Mouse (Mus musculus) bone marrow, adult 2 months (tissue): ENCODE measurements around the gene Olfr1387. TPM values are rescaled to one million over a fixed set of nuclear protein-coding genes. Genes with fewer than 3 reads are reported as not detected.
"Not testable (repeated sequence)": the region's sequence is repeated elsewhere in the genome, so short reads cannot be mapped to it uniquely, and the experiment has no call there.

ENCODE experiments used
- H3K27ac ChIP-seq: fragments of 200-500 bp; 2 replicates; pipeline ENCODE4 v1.5.1; 2012; ENCODE audit warnings: low read depth, mild to moderate bottlenecking, control low read depth, inconsistent platforms, low read length; ENCODE audit not compliant: control insufficient read depth, poor library complexity, insufficient read depth
- H3K4me1 ChIP-seq: fragments of 200-500 bp; 2 replicates; pipeline ENCODE4 v1.6.1; 2011; ENCODE audit warnings: low read length; ENCODE audit not compliant: control insufficient read depth, insufficient read depth
- H3K4me3 ChIP-seq: fragments of 200-500 bp; replicated peaks from 2 replicates; pipeline ENCODE3; 2011; ENCODE audit warnings: mild to moderate bottlenecking, low read depth, low read length, control low read depth; ENCODE audit not compliant: control insufficient read depth
- CTCF ChIP-seq: fragments of 200-500 bp; IDR thresholded peaks from 2 replicates; pipeline ENCODE4 v1.5.1; 2011; ENCODE audit warnings: low read length, control low read depth; ENCODE audit not compliant: control insufficient read depth, insufficient read depth
- POLR2A ChIP-seq: fragments of 200-500 bp; IDR thresholded peaks from 2 replicates; pipeline ENCODE4 v1.6.1; 2011; ENCODE audit warnings: low read depth, mild to moderate bottlenecking, control low read depth, low read length, borderline replicate concordance; ENCODE audit not compliant: control insufficient read depth
- WGBS: fragments of 180-500 bp; shearing (Covaris S2); methylation state at CpG from one replicate; pipeline ENCODE4 v1.1.7; 2018; 5-methylcytosine and 5-hydroxymethylcytosine counted together
- polyA plus RNA-seq: library from polyadenylated mRNA; stranded (reverse); fragments of >200 nt; gene quantifications from 2 replicates; pipeline ENCODE4 v1.2.4, GENCODE M21; 2011; ENCODE audit warnings: low replicate concordance; ENCODE audit not compliant: missing spikeins, insufficient read depth, insufficient read length

The Olfr1387 gene
- polyA plus RNA-seq, result not detected in 2 replicates

DNA sequence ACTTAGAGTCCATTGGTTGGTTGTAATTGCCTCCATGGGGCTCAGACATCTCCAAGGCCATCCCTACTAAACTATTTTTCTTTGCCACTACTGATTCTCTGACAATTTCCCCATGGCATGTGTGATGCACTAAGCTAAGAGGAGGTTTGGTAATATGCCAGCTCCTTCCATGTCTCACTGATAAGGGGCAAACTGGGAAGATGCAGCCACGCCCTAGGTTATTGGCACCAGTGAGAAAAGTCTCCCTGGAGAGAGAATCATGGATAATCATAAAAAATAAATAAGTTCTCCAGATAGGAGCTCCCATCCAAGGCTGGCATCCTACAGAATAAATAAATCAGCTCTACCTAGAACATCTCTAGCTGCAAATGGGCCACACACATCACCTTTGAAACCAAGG is at the start of gene Olfr1387:
Gene Olfr1387 (plus strand): TSS at position 301 of the 400 bp plus-strand sequence.
- TF ChIP-seq POLR2A (no peak), CTCF (no peak)
- H3K4me1 ChIP-seq, result no peaks in the 10 kb centered on the region
- no peak within 1 kb of the TSS for H3K27ac ChIP-seq
- 66% methylated on average over 1 of the region's 1 CpGs for WGBS
- no peak within 1 kb of the TSS for H3K4me3 ChIP-seq

- no peak for TF ChIP-seq POLR2A
- TF ChIP-seq CTCF, result no peak
- Histone ChIP-seq H3K27ac (no peak overlapping the region), H3K4me1 (no peaks in the 10 kb centered on the region), H3K4me3 (no peak overlapping the region)
- 68% methylated on average over 3 of the region's 3 CpGs for WGBS
Measured at GRCm38 (mm10) chr11:49406784-49407183, 48.4 kb upstream of the Olfr1387 start.

- TF ChIP-seq POLR2A (no peak), CTCF (no peak)
- WGBS, result 14% methylated on average over 1 of the region's 1 CpGs
Measured at GRCm38 (mm10) chr11:49410540-49410939, 44.6 kb upstream of the Olfr1387 start.

DNA sequence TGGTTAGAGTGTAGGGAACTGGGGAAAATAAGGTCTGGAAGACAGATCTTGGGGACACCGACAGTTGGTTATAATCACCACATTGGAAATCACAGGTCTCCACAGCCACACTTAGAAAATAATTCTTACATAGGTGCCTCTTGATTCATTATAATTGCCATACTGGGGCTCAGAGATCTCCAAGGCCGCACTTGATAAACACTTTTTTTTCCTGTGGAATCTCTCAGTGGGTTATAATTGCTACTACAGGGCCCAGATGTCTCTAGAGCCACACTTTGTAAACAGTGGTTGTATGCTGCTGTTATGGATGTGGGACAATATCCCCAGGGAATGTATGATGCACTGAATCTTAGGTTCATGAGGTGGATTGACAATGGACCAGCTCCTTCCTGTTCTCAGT is 32.4 kb upstream of the Olfr1387 start, which contains the start of gene Olfr1389:
Gene Olfr1389 (plus strand): TSS at position 301 of the 400 bp plus-strand sequence.
- WGBS, result 69% methylated on average over 2 of the region's 2 CpGs
- Histone ChIP-seq H3K27ac (no peak within 1 kb of the TSS), H3K4me3 (no peak within 1 kb of the TSS), H3K4me1 (no peaks in the 10 kb centered on the region)
- TF ChIP-seq CTCF, result no peak
- no peak for TF ChIP-seq POLR2A

More at GRCm38 (mm10) chr11:49410540-49410939, 44.6 kb upstream of the Olfr1387 start:
- no peaks in the 10 kb centered on the region for H3K4me1 ChIP-seq
- H3K4me3 ChIP-seq, result no peak overlapping the region
- H3K27ac ChIP-seq, result no peak overlapping the region

GRCm38 (mm10) chr11:49425257-49425927 is 29.8 kb upstream of the Olfr1387 start:
- H3K27ac ChIP-seq, result no peak overlapping the region
- WGBS, result 20% methylated on average over 1 of the region's 1 CpGs
- no peak overlapping the region for H3K4me3 ChIP-seq
- H3K4me1 ChIP-seq, result no peaks in the 10 kb centered on the region
- no peak for TF ChIP-seq POLR2A
- TF ChIP-seq CTCF, result no peak

DNA sequence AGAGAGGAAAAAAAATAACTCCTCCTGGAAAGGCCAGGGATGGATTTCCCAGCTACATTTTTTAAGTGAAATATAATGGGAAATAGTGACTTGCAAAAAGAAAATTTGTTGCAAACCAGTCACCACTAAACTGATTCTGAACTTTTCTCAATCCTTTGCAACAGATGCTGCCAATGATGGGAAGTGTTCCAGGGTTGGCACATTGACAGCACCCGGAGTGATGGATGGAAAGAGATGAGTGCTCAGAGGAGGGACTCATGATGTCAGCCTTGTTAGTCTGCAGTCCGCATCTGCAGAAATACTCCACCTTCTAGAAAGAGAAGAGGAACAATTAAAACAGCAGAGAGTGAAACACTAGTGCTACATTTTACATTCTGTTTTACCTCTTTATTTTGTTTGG is 25.5 kb upstream of the Olfr1387 start:
- TF ChIP-seq POLR2A (no peak), CTCF (no peak)
- Histone ChIP-seq H3K4me1 (no peaks in the 10 kb centered on the region), H3K4me3 (no peak overlapping the region), H3K27ac (no peak overlapping the region)
- 81% methylated on average over 2 of the region's 2 CpGs for WGBS

DNA sequence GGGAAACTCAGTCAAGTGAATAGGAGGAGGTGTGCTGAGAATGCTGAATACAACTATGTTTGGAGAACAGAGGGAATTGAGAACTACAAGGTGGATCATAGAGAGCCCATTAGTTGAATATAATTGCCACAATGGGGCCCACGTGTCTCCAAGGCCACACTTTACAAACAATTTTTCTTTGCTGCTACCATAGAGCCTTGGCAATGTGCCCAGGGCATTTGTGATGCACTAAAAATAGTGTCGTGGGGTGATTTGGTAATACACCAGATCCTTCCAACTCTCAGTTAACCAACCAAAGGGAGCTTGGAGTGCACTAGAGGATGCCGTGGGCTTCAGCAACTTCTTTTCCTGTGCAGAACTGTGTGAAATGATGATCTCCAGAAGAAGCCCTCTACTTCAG is 18.7 kb upstream of the Olfr1387 start, which contains the start of gene Olfr1388:
Gene Olfr1388 (plus strand): TSS at position 214 of the 400 bp plus-strand sequence.
- Histone ChIP-seq H3K4me1 (no peaks in the 10 kb centered on the region), H3K27ac (no peak within 1 kb of the TSS), H3K4me3 (no peak within 1 kb of the TSS)
- 35% methylated on average over 3 of the region's 3 CpGs for WGBS
- TF ChIP-seq POLR2A, result no peak
- no peak for TF ChIP-seq CTCF

DNA sequence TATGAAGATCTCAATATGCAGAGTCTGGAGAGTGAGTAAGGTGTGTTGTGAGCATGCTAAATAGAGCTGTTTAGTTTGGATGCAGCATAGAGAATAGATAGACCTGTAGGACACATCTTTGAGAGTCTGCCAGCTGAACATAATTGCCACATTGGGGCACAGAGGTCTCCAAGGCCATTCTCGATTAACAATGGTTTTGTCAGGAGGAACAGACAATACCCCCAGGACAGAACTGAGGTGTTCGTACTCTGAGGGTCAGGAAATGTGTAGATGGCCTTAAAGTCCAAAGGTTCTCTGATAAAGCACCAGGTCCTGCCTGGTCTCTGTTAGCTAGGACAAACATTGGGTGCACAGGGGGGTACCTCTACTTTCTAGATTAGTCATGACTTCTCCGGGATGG is 9.6 kb downstream of the Olfr1387 start, which contains the start of gene Olfr1386:
Gene Olfr1386 (plus strand): TSS at position 301 of the 400 bp plus-strand sequence.
- not testable (repeated sequence) for H3K4me1 ChIP-seq, H3K27ac ChIP-seq, H3K4me3 ChIP-seq
- WGBS, result 73% methylated on average over 3 of the region's 3 CpGs
